Mouse (Mus musculus) MEL (cell line): Measurements from ENCODE around the gene Bmp7.

Source experiments
- CHD2 ChIP-seq: IDR thresholded peaks from 2 replicates; pipeline ENCODE4 v1.6.1; 2011; ENCODE audit warnings: low read length, improper control_type of control experiment
- CTCF ChIP-seq, 3 experiments: IDR thresholded peaks in 2 of 3; conservative IDR thresholded peaks in 1 of 3; 2 replicates each; pipeline ENCODE4 v1.5.1; 2011 to 2012; ENCODE audit warnings: low read length in 3 of 3, low read depth in 2 of 3, mild to moderate bottlenecking in 2 of 3, improper control_type of control experiment in 1 of 3, inconsistent platforms in 1 of 3, mixed read lengths in 1 of 3, moderate library complexity in 1 of 3; ENCODE audit not compliant: control insufficient read depth in 1 of 3, insufficient read depth in 1 of 3, poor library complexity in 1 of 3, severe bottlenecking in 1 of 3

GRCm38 (mm10) chr2:172828229-172828628 is 111.9 kb downstream of the Bmp7 start:
- no peak for TF ChIP-seq CTCF (IDR thresholded peaks at IDR 0.05 in 2 of 3, conservative IDR thresholded peaks at IDR 0.05 in 1 of 3; ENCODE audit: control insufficient read depth in 1 of 3, insufficient read depth in 1 of 3, low read depth in 2 of 3, low read length in 3 of 3, poor library complexity in 1 of 3, severe bottlenecking in 1 of 3)
- no peak for TF ChIP-seq CHD2
